Mouse (Mus musculus) G1E (cell line): ENCODE measurements around the gene Thsd4.

Source experiments
- CTCF ChIP-seq: IDR thresholded peaks from 2 replicates; pipeline ENCODE4 v1.5.1; 2012; ENCODE audit warnings: low read depth, low read length, inconsistent platforms, mixed read lengths
- GATA1 ChIP-seq: IDR thresholded peaks from 2 replicates; pipeline ENCODE4 v1.6.1; 2012; ENCODE audit warnings: borderline replicate concordance, low read length, inconsistent platforms, mixed read lengths
- GATA2 ChIP-seq: IDR thresholded peaks from 2 replicates; pipeline ENCODE4 v1.6.1; 2012; ENCODE audit warnings: low read depth, low read length, inconsistent platforms, borderline replicate concordance
- POLR2AphosphoS5 ChIP-seq: IDR thresholded peaks from 2 replicates; pipeline ENCODE4 v1.6.1; 2012; ENCODE audit warnings: low read depth, low read length, inconsistent platforms; ENCODE audit not compliant: insufficient replicate concordance

DNA sequence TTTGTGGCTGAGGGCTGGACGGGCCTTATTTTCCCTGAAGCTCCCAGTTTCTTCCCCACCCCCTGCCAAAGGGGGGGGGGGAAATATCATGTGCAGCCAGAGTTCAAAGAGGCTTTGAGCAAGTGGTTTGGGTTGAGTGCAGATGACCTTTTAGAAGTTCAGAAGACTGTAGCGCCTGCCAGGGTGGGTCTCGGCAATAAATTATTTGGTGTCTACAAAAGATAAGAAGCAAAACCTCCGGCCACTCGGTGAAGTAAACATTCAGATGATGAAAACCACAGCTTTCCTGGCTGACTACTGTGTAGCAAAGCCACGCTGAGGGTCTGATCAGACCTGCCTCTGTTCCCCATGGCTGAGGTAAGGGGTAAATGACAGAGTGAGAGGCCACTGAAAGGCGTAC, 116.1 kb downstream of the Thsd4 start:
- TF ChIP-seq CTCF (no peak), GATA2 (no peak), GATA1 (no peak), POLR2AphosphoS5 (no peak)
